7 mouse cellular contexts compared by ENCODE assay signal in the genomic region with DNA sequence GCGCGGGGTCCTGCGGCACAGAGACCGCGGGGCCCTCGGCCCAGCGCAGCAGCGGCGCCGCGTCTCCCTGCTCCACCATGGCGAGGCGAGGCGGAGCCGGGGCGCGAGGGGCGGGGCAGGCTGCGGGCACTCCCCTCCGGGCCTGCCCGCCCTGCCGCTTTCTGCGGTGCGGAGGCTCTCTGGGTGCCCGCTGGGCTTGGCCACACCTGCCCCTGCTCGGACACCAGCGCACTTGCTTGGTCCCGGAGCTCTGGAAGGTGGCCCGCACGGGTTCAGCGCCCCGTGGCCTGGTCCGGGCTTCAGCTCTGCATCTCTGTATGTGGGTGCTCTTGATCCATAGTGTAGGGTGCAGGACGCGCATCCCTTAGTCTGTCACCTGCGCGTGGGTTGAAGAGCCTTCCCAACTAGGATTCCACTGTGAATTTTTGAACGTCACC. TPM values are rescaled to one million over a fixed set of nuclear protein-coding genes. Genes with fewer than 3 reads are reported as not detected.
DNase-seq lines count a peak whose midpoint lies in the region; ATAC-seq and TF ChIP-seq lines count a peak whose summit lies in the region.

A gene (minus strand): TSS at position 89 of the 437 bp plus-strand sequence.

- peak; percentile 84 to 89 for DNase-seq in adrenal gland, adult 18-20 months (ENCODE audit: low spot score in 2 of 2)
- DNase-seq in embryo, embryonic 10.5 days (ENCODE audit: low spot score) = peak; percentile 78
- DNase-seq in kidney, adult 11 months = peak; percentile 76
- peak; percentile 86 for DNase-seq in midbrain, embryonic 14.5 days
- peak in 1 of 2 experiments; percentile 79 for DNase-seq in spleen, adult 2 months (ENCODE audit: low read depth in 1 of 2, low spot score in 2 of 2)

- 1% methylated on average over 32 of the region's 38 CpGs for WGBS in limb, embryonic 12.5 days
- WGBS in midbrain, embryonic 14.5 days = under 1% methylated on average over 36 of the region's 38 CpGs
- 2% methylated on average over 35 of the region's 38 CpGs for WGBS in spleen, adult 2 months

- H3K4me1 ChIP-seq in limb, embryonic 12.5 days (replicated peaks) = peaks cover 17% of the 10 kb centered on the region
- peaks cover 9% of the 10 kb centered on the region for H3K4me1 ChIP-seq in midbrain, embryonic 14.5 days (ENCODE audit: control insufficient read depth, insufficient read depth, low read length)
- peaks cover 13% of the 10 kb centered on the region for H3K4me1 ChIP-seq in spleen, adult 2 months (ENCODE audit: control insufficient read depth, insufficient read depth, insufficient read length)

- H3K36me3 ChIP-seq in limb, embryonic 12.5 days = no peaks in the 10 kb centered on the region
- no peaks in the 10 kb centered on the region for H3K36me3 ChIP-seq in midbrain, embryonic 14.5 days (ENCODE audit: control insufficient read depth, insufficient read depth, low read length)
- no peaks in the 10 kb centered on the region for H3K36me3 ChIP-seq in spleen, adult 2 months (ENCODE audit: control insufficient read depth, insufficient read depth, low read length)

- TF ChIP-seq CTCF in spleen, adult 2 months (IDR thresholded peaks at IDR 0.05; ENCODE audit: extremely low read depth, insufficient read depth, insufficient read length, insufficient replicate concordance) = no peak

- TF ChIP-seq POLR2A in spleen, adult 2 months (IDR thresholded peaks at IDR 0.05; ENCODE audit: low read depth, low read length) = peak; percentile 38

- peaks cover 25% of the 10 kb centered on the region for H3K27me3 ChIP-seq in limb, embryonic 12.5 days
- no peaks in the 10 kb centered on the region; the same call in 1 of the 2 replicates for H3K27me3 ChIP-seq in midbrain, embryonic 14.5 days (ENCODE audit: control insufficient read depth, insufficient read depth, low read length)
- 0 out of 2 replicates have a peak, but pooled peaks cover 3% of the 10 kb centered on the region for H3K27me3 ChIP-seq in spleen, adult 2 months (ENCODE audit: control insufficient read depth, insufficient read depth, low read length)

- peak within 1 kb of the TSS; percentile 87 for H3K4me2 ChIP-seq in limb, embryonic 12.5 days
- peak within 1 kb of the TSS; percentile 73 for H3K4me2 ChIP-seq in midbrain, embryonic 14.5 days (ENCODE audit: low read length)

- H3K9ac ChIP-seq in limb, embryonic 12.5 days (replicated peaks) = peak within 1 kb of the TSS; percentile 89
- peak within 1 kb of the TSS; percentile 82 for H3K9ac ChIP-seq in midbrain, embryonic 14.5 days (replicated peaks; ENCODE audit: low read length)

- peak within 1 kb of the TSS; percentile 79 for H3K4me3 ChIP-seq in limb, embryonic 12.5 days (replicated peaks)
- peak within 1 kb of the TSS; percentile 82 for H3K4me3 ChIP-seq in midbrain, embryonic 14.5 days (replicated peaks; ENCODE audit: low read depth, low read length)
- peak within 1 kb of the TSS; percentile 87 for H3K4me3 ChIP-seq in spleen, adult 2 months (ENCODE audit: extremely low read depth, insufficient read depth, insufficient read length)

- peak; percentile 71 for ATAC-seq in granulocyte monocyte progenitor cell, adult 5-6 weeks (replicated peaks; ENCODE audit: poor library complexity, severe bottlenecking)
- peak; percentile 85 for ATAC-seq in limb, embryonic 12.5 days (ENCODE audit: insufficient number of reproducible peaks, insufficient read depth, low FRiP score, low TSS enrichment, low read depth)
- ATAC-seq in midbrain, embryonic 14.5 days (ENCODE audit: low FRiP score, low TSS enrichment) = peak; percentile 90

- H3K9me3 ChIP-seq in limb, embryonic 12.5 days = no peaks in the 10 kb centered on the region
- no peaks in the 10 kb centered on the region for H3K9me3 ChIP-seq in midbrain, embryonic 14.5 days (ENCODE audit: control insufficient read depth, low read length)

- H3K27ac ChIP-seq in limb, embryonic 12.5 days = peak within 1 kb of the TSS; percentile 67; the same call in 1 of the 2 replicates
- H3K27ac ChIP-seq in midbrain, embryonic 14.5 days (replicated peaks; ENCODE audit: low read depth, low read length) = peak within 1 kb of the TSS; percentile 89
- peak within 1 kb of the TSS; percentile 39; the same call in 1 of the 2 replicates for H3K27ac ChIP-seq in spleen, adult 2 months (ENCODE audit: insufficient read depth, low read length)

RNA-seq across cellular contexts. Expression of the gene that starts here (rescaled TPM):
- total RNA-seq in adrenal gland, adult 18-20 months (2021) = 10 to 100 TPM in 1 of 2 experiments, 1 to 10 TPM in 1; 9.9 to 14.9 TPM
- 5.3 and 10.0 TPM in 2 replicates for total RNA-seq in granulocyte monocyte progenitor cell, adult 5-6 weeks (2014; fragmentation: Nextera tagmentation)
- total RNA-seq in granulocyte monocyte progenitor cell, adult 5-6 weeks (2017) = 9.8 and 10.0 TPM in 2 replicates
- 14.5 and 14.8 TPM in 2 replicates for polyA plus RNA-seq in limb, embryonic 12.5 days (2016; fragmentation: Nextera tagmentation; extraction: Ambion mirVana)
- polyA plus RNA-seq in midbrain, embryonic 14.5 days (2014; fragmentation: Nextera tagmentation; extraction: Ambion mirVana) = 13.7 and 14.7 TPM in 2 replicates
- polyA plus RNA-seq in spleen, adult 2 months (2012; rRNA removed) = 3.6 and 4.7 TPM in 2 replicates

Comparison
In these comparisons a context has a peak if more than half of its experiments do, and no peak if none do; other contexts are left out.
1. H3K27ac ChIP-seq: peak in every context shown above with its lines; median percentile 89 in midbrain, embryonic 14.5 days; 67 in limb, embryonic 12.5 days; 39 in spleen, adult 2 months.